Mouse (Mus musculus): ENCODE measurements around the gene Olfr1232.

Olfr1232 gene

DNA sequence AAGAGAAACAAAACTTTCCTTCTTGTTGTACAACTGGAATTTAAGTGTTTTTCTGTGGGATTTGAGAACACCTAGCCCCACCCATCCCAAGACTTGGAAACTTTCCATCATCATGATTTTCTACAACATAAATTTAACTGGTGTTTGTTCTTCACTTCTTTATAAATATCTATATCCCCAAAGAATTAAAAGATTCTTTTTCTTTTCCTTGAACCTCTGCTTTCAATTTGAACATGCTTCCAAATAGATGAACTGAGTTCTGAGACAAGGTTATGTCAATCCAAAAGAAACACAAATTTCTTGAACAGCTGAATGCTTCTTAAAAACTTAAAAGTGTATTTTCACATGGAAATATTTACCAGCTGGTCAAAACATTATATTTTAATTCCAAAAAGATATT is at the start of gene Olfr1232:
Gene Olfr1232, minus strand, starts transcription at position 101 of the 400 bp plus-strand sequence.
- DNase-seq (ENCODE audit: low spot score): no peak

GRCm38 (mm10) chr2:89364765-89365164 is 35.3 kb upstream of the Olfr1232 start, which contains the start of gene Olfr1234:
Gene Olfr1234 (minus strand): TSS chr2:89364865.
- DNase-seq (ENCODE audit: low spot score): no peak

DNA sequence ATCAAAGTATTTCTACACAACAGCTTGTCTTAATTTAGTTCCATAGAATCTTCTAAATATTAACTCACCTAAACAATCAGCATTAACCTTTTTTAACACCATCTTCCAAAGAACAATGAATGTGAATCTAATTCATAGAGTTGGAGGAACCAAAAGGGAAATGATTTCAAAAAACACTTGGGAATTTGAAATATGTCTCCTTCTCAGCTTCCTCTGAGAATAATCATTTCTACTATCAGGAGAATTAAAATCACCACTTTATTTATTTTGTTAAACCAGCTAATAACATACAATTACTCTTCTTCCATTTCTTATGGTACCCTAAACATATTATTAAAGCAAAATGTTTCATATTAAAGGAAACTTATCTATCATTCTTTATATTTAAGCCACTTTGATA is 12.8 kb upstream of the Olfr1232 start, which contains the start of gene Olfr1233:
Gene Olfr1233, minus strand, starts transcription at position 101 of the 400 bp plus-strand sequence.
- DNase-seq (ENCODE audit: low spot score): no peak

GRCm38 (mm10) chr2:89306974-89307373 is 22.5 kb downstream of the Olfr1232 start, which contains the start of gene Olfr1231:
Gene Olfr1231 (minus strand): TSS chr2:89307074.
- DNase-seq (ENCODE audit: low spot score): no peak

- DNase-seq (ENCODE audit: low spot score): no peak
Measured at GRCm38 (mm10) chr2:89297168-89297567, 32.3 kb downstream of the Olfr1232 start, which contains the start of gene Olfr1230. Gene Olfr1230 (minus strand): TSS chr2:89297268.

DNA sequence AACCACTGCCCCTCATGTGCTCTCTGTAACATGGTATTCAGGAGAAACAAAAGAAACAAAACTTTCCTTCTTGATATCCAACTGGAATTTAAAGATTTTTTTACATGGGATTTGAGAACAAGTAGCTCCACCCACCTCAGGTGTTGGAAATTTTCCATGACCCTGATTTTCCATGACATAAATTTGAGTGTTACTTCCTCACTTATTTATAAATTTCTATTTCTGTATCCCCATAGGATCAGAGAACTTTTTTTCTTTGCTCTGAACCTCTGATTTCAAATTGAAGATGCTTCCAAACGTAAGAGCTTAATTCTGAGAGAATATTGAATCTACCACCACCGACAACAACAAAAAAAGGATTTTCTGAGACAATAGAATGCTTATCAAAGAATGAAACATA is 41.6 kb downstream of the Olfr1232 start, which contains the start of gene Olfr1229:
Gene Olfr1229, minus strand, starts transcription at position 101 of the 400 bp plus-strand sequence.
- DNase-seq (ENCODE audit: low spot score): no peak

Measured in adipocyte (in vitro differentiated cells).